Mouse (Mus musculus) CD4-positive, CD25-positive, alpha-beta regulatory T cell, adult 9 weeks (primary cell): Measurements from ENCODE around the gene Vmn2r88. TPM values are rescaled to one million over a fixed set of nuclear protein-coding genes. Genes with fewer than 3 reads are reported as not detected.

Source experiments
- polyA plus RNA-seq: library from polyadenylated mRNA; unstranded; fragments of 100-300 nt; shearing (Covaris generic); gene quantifications from one replicate; pipeline ENCODE4 v1.2.1, GENCODE M21; 2017

Vmn2r88 gene
- not detected for polyA plus RNA-seq

DNA sequence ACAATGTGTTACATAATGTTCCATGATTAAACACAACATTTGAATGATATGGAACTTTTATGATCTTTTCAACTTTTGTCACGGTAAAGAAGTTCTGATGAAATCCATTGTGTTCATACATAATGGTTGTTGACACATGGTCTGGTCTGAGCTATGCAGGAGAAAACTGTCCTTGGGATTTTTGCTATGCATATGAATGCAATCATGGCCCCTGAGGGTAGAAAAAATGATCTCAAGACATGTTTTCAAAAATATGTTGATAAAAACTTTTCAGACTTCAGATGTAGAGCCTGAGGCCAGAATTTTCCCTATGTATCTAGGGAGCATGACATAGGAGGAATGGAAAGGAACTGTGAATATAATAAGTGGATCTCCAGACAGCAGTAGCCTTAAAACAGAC, at the start of gene Vmn2r88:
Gene Vmn2r88 (plus strand): TSS at position 301 of the 400 bp plus-strand sequence.

GRCm38 (mm10) chr14:51361456-51361855, 49.2 kb upstream of the Vmn2r88 start, which contains the start of gene Gm7247:
Gm7247 (plus strand) TSS chr14:51361756.

DNA sequence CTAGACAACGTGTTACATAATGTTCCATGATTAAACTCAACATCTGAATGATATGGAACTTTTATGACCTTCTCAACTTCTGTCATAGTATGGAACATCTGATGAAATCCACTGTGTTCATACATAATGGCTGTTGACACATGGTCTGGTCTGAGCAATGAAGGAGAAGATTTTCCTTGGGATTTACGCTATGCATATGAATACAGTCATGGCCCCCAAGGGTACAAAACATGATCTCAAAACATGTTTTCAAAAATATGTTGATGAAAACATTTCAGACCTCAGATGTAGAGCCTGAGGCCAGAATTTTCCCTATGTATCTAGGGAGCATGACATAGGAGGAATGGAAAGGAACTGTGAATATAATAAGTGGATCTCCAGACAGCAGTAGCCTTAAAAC, 40.9 kb downstream of the Vmn2r88 start, which contains the start of gene Vmn2r89:
Gene Vmn2r89 (plus strand): TSS at position 301 of the 400 bp plus-strand sequence.

Other genes starting within 250 kb of the Vmn2r88 start
- gene Rnase2b, start 248.6 kb upstream of the Vmn2r88 start, polyA plus RNA-seq = not detected
- not detected for gene Ang2, start 211.7 kb upstream of the Vmn2r88 start, polyA plus RNA-seq
- gene Ear14, start 207.4 kb upstream of the Vmn2r88 start, polyA plus RNA-seq = not detected
- gene Rnase2a, start 154.7 kb upstream of the Vmn2r88 start, polyA plus RNA-seq = not detected
- gene Gm7247, start 49.1 kb upstream of the Vmn2r88 start, polyA plus RNA-seq = not detected
- not detected for gene Vmn2r89, start 41.0 kb downstream of the Vmn2r88 start, polyA plus RNA-seq
- gene Gm5622, start 142.0 kb downstream of the Vmn2r88 start, polyA plus RNA-seq = not detected
- not detected for gene Gm17175, start 163.2 kb downstream of the Vmn2r88 start, polyA plus RNA-seq
- not detected for gene Gm17174, start 181.3 kb downstream of the Vmn2r88 start, polyA plus RNA-seq
- gene Gm17078, start 200.5 kb downstream of the Vmn2r88 start, polyA plus RNA-seq = not detected
- not detected for gene Gm4181, start 224.8 kb downstream of the Vmn2r88 start, polyA plus RNA-seq